Mouse (Mus musculus) embryonic fibroblast, embryonic 13.5 days (primary cell): ENCODE measurements around the gene Mrps18c.

Experiments used
- CTCF ChIP-seq: IDR thresholded peaks from 2 replicates; pipeline ENCODE4 v1.5.1; 2011; ENCODE audit warnings: mild to moderate bottlenecking, control low read depth, low read length, moderate library complexity, borderline replicate concordance; ENCODE audit not compliant: insufficient read depth
- POLR2A ChIP-seq: IDR thresholded peaks from 2 replicates; pipeline ENCODE4 v1.6.1; 2011; ENCODE audit warnings: low read depth, mild to moderate bottlenecking, control low read depth, low read length, moderate library complexity

- TF ChIP-seq CTCF = no peak
- no peak for TF ChIP-seq POLR2A
These were observed 40.3 kb upstream of the Mrps18c start for GRCm38 (mm10) chr5:100758121-100758520.
